Mouse (Mus musculus) hindbrain, embryonic 16.5 days (tissue): ENCODE data around the gene Hrct1. TPM values are rescaled to one million over a fixed set of nuclear protein-coding genes. Genes with fewer than 3 reads are reported as not detected.

ENCODE experiments used
- ATAC-seq: fragments of 200-750 bp; cut with Nextera tagmentation; 2 replicates; pipeline ENCODE4 v1.8.0; 2017; ENCODE audit warnings: moderate TSS enrichment, moderate library complexity
- H3K27ac ChIP-seq: fragments of 300-500 bp; sonication (generic); 2 replicates; pipeline ENCODE4 v1.5.1; 2014; ENCODE audit warnings: low read depth, mild to moderate bottlenecking, control low read depth, low read length, moderate library complexity
- H3K27me3 ChIP-seq: fragments of 300-500 bp; sonication (generic); replicated peaks from 2 replicates; pipeline ENCODE4 v1.6.1; 2014; ENCODE audit warnings: low read length; ENCODE audit not compliant: control insufficient read depth, insufficient read depth
- H3K36me3 ChIP-seq: fragments of 300-500 bp; sonication (generic); 2 replicates; pipeline ENCODE4 v1.6.1; 2014; ENCODE audit warnings: mild to moderate bottlenecking, low read length, moderate library complexity, mixed read lengths; ENCODE audit not compliant: control insufficient read depth, insufficient read depth
- H3K4me1 ChIP-seq: fragments of 300-500 bp; sonication (generic); 2 replicates; pipeline ENCODE4 v1.6.1; 2014; ENCODE audit warnings: low read depth, low read length; ENCODE audit not compliant: control insufficient read depth, insufficient read depth
- H3K4me2 ChIP-seq: fragments of 300-500 bp; sonication (generic); 2 replicates; pipeline ENCODE4 v1.6.1; 2014; ENCODE audit warnings: mild to moderate bottlenecking, low read length, control low read depth, moderate library complexity
- H3K4me3 ChIP-seq: fragments of 300-500 bp; sonication (generic); 2 replicates; pipeline ENCODE4 v1.5.1; 2014; ENCODE audit warnings: mild to moderate bottlenecking, low read length, control low read depth, moderate library complexity
- H3K9ac ChIP-seq: fragments of 300-500 bp; sonication (generic); 2 replicates; pipeline ENCODE4 v1.6.1; 2014; ENCODE audit warnings: low read depth, mild to moderate bottlenecking, control low read depth, low read length, moderate library complexity
- H3K9me3 ChIP-seq: fragments of 300-500 bp; sonication (generic); 2 replicates; pipeline ENCODE4 v1.6.1; 2014; ENCODE audit warnings: mild to moderate bottlenecking, low read length, moderate library complexity; ENCODE audit not compliant: control insufficient read depth
- WGBS: fragments of 180-500 bp; shearing (Covaris S2); extraction: QIAGEN DNeasy Blood & Tissue Kit; methylation state at CpG from one replicate; pipeline ENCODE4 v1.1.7; 2014; 5-methylcytosine and 5-hydroxymethylcytosine counted together
- polyA plus RNA-seq: library from polyadenylated mRNA; unstranded; fragments of >200 nt; fragmentation: Nextera tagmentation; extraction: Ambion mirVana; gene quantifications from 2 replicates; pipeline ENCODE4 v1.2.1, GENCODE M21; 2015

Hrct1 gene
- 0.49 and 0.75 TPM in 2 replicates for polyA plus RNA-seq

- H3K9ac ChIP-seq, result no peak within 1 kb of the TSS
- H3K36me3 ChIP-seq, result no peaks in the 10 kb centered on the region
- H3K27me3 ChIP-seq, result no peaks in the 10 kb centered on the region
- no peaks in the 10 kb centered on the region for H3K4me1 ChIP-seq
- H3K4me2 ChIP-seq, result no peak within 1 kb of the TSS
- H3K27ac ChIP-seq, result no peak within 1 kb of the TSS
- H3K9me3 ChIP-seq, result no peaks in the 10 kb centered on the region
- no peak for ATAC-seq
- no peak within 1 kb of the TSS for H3K4me3 ChIP-seq
- 54% methylated on average over 3 of the region's 3 CpGs for WGBS
These were observed at the start of gene Hrct1 for GRCm38 (mm10) chr4:43726995-43727394. Gene Hrct1 (plus strand): TSS chr4:43727188.

DNA sequence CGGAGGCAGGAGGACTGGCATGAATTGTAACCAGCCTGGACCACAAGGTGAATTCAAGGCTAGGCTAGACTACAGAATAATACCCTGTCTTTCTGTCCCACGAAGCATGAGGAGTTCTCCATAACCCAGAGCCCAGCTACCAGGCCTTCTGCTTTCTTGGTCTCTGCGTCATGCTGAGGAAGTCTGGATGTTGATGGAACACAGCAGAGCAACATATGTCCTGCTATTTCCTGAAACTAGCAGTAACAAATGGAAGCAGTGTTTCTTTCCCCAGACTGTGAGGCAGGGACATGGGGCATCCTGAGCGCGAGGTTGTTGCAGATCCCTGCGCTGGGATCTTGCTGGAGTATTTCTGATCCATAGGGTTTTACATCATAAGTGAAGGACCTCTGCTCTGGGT, 48.4 kb upstream of the Hrct1 start:
- ATAC-seq, result no peak
- Histone ChIP-seq H3K9me3 (no peaks in the 10 kb centered on the region), H3K4me1 (no peaks in the 10 kb centered on the region), H3K36me3 (peaks cover 61% of the 10 kb centered on the region), H3K9ac (no peak overlapping the region), H3K27me3 (no peaks in the 10 kb centered on the region), H3K4me2 (no peak overlapping the region), H3K4me3 (no peak overlapping the region), H3K27ac (no peak overlapping the region)
- 93% methylated on average over 6 of the region's 6 CpGs for WGBS

GRCm38 (mm10) chr4:43679416-43680043, 47.5 kb upstream of the Hrct1 start:
- Histone ChIP-seq H3K27me3 (no peaks in the 10 kb centered on the region), H3K9ac (no peak overlapping the region), H3K36me3 (peaks cover 54% of the 10 kb centered on the region), H3K4me1 (no peaks in the 10 kb centered on the region), H3K4me2 (no peak overlapping the region), H3K9me3 (no peaks in the 10 kb centered on the region), H3K4me3 (no peak overlapping the region), H3K27ac (no peak overlapping the region)
- no peak for ATAC-seq
- WGBS, result 90% methylated on average over 7 of the region's 7 CpGs

- H3K9ac ChIP-seq, result no peak overlapping the region
- no peaks in the 10 kb centered on the region for H3K27me3 ChIP-seq
- H3K4me1 ChIP-seq, result no peaks in the 10 kb centered on the region
- H3K27ac ChIP-seq, result no peak overlapping the region
- H3K36me3 ChIP-seq, result peaks cover 26% of the 10 kb centered on the region
- 89% methylated on average over 17 of the region's 17 CpGs for WGBS
- ATAC-seq, result no peak
- no peak overlapping the region for H3K4me3 ChIP-seq
- no peak overlapping the region for H3K4me2 ChIP-seq
- H3K9me3 ChIP-seq, result no peaks in the 10 kb centered on the region
These were observed 37.0 kb upstream of the Hrct1 start for GRCm38 (mm10) chr4:43690021-43690420.

GRCm38 (mm10) chr4:43691026-43691425, 36.0 kb upstream of the Hrct1 start:
- peaks cover 18% of the 10 kb centered on the region for H3K36me3 ChIP-seq
- ATAC-seq, result no peak
- no peak overlapping the region for H3K9ac ChIP-seq
- H3K27me3 ChIP-seq, result no peaks in the 10 kb centered on the region
- no peaks in the 10 kb centered on the region for H3K9me3 ChIP-seq
- 89% methylated on average over 5 of the region's 5 CpGs for WGBS
- no peak overlapping the region for H3K4me2 ChIP-seq
- H3K4me3 ChIP-seq, result no peak overlapping the region
- no peaks in the 10 kb centered on the region for H3K4me1 ChIP-seq
- no peak overlapping the region for H3K27ac ChIP-seq

DNA sequence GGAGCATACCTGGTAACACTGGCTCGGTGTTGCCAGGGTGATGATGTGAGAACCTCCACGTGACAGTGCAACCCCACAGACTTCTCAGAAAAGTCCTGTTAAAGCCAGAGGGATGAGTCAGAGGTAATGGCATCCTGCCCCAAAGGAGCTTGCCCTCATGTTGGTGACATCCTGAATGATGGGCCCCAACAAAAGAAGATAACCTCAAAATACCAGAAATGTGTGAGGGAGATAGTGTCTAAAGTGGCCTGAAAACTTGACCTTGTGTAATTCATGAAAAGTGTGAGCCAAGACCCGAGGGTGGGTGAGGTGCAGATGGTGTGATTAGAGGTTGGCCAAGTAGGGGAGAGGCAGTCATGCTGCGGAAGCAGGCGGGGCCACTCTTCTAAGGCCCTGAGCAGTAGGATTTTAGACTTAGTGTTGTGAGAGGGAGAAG, 33.2 kb upstream of the Hrct1 start:
- Histone ChIP-seq H3K9me3 (no peaks in the 10 kb centered on the region), H3K4me3 (no peak overlapping the region), H3K27me3 (no peaks in the 10 kb centered on the region), H3K27ac (no peak overlapping the region), H3K36me3 (peaks cover 13% of the 10 kb centered on the region), H3K4me2 (no peak overlapping the region), H3K9ac (no peak overlapping the region), H3K4me1 (no peaks in the 10 kb centered on the region)
- 81% methylated on average over 5 of the region's 5 CpGs for WGBS
- ATAC-seq, result no peak

GRCm38 (mm10) chr4:43694439-43695248, 32.3 kb upstream of the Hrct1 start:
- no peaks in the 10 kb centered on the region for H3K27me3 ChIP-seq
- no peaks in the 10 kb centered on the region for H3K9me3 ChIP-seq
- whole genome bisulfite sequencing, result 90% methylated on average over 1 of the region's 1 CpGs
- H3K4me1 ChIP-seq, result no peaks in the 10 kb centered on the region
- no peak overlapping the region for H3K4me3 ChIP-seq
- H3K27ac ChIP-seq, result no peak overlapping the region
- H3K9ac ChIP-seq, result no peak overlapping the region
- H3K4me2 ChIP-seq, result no peak overlapping the region
- H3K36me3 ChIP-seq, result peaks cover 5% of the 10 kb centered on the region
- ATAC-seq, result no peak

GRCm38 (mm10) chr4:43695249-43695671, 31.7 kb upstream of the Hrct1 start:
- H3K4me2 ChIP-seq, result no peak overlapping the region
- no peaks in the 10 kb centered on the region for H3K9me3 ChIP-seq
- 32% methylated on average over 9 of the region's 9 CpGs for WGBS

DNA sequence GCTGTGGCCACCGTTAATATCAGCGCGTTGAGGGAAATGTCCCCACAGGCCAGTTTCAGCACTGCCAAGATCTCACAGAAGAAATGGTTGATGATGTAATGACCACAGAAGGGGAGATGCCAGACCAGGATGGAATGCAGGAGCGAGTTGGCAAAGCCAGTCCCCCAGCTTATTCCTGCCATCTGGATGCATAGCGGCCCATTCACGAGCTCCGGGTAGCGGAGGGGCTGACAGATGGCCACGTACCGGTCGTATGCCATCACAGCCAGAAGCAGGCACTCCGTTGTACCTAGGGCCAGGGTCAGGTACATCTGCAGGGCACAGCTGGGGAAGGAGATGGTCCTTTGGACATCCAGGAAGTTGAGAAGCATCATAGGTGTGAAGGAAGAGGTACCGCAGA, 30.4 kb upstream of the Hrct1 start:
- Histone ChIP-seq H3K9me3 (no peaks in the 10 kb centered on the region), H3K36me3 (no peaks in the 10 kb centered on the region), H3K4me3 (no peak overlapping the region), H3K9ac (no peak overlapping the region), H3K4me1 (no peaks in the 10 kb centered on the region), H3K27ac (no peak overlapping the region), H3K27me3 (no peaks in the 10 kb centered on the region), H3K4me2 (no peak overlapping the region)
- 83% methylated on average over 13 of the region's 13 CpGs for WGBS
- ATAC-seq, result 0 out of 2 replicates have a peak, but pooled peaks have one; percentile 16

More at GRCm38 (mm10) chr4:43695249-43695671, 31.7 kb upstream of the Hrct1 start:
- Histone ChIP-seq H3K9ac (no peak overlapping the region), H3K27me3 (no peaks in the 10 kb centered on the region), H3K27ac (no peak overlapping the region), H3K36me3 (no peaks in the 10 kb centered on the region; the same call in 1 of the 2 replicates), H3K4me3 (no peak overlapping the region), H3K4me1 (no peaks in the 10 kb centered on the region)
- no peak for ATAC-seq
